Mouse (Mus musculus) cerebral cortex, adult 2 months (tissue): ENCODE results near the gene Gm10271.

ENCODE experiments used
- WGBS: fragments of 180-500 bp; shearing (Covaris S2); methylation state at CpG from one replicate; pipeline ENCODE4 v1.1.7; 2018; 5-methylcytosine and 5-hydroxymethylcytosine counted together

The Gm10271 gene

GRCm38 (mm10) chr10:116972509-116972908 is at the start of gene Gm10271:
Gene Gm10271 (minus strand): TSS chr10:116972609.
- 97% methylated on average over 6 of the region's 6 CpGs for WGBS

GRCm38 (mm10) chr10:117021020-117021754 is 48.8 kb upstream of the Gm10271 start:
- WGBS, result 62% methylated on average over 21 of the region's 21 CpGs

GRCm38 (mm10) chr10:117018281-117018840 is 46.0 kb upstream of the Gm10271 start:
- WGBS, result 70% methylated on average over 7 of the region's 7 CpGs

GRCm38 (mm10) chr10:117014565-117014964 is 42.2 kb upstream of the Gm10271 start:
- WGBS, result 44% methylated on average over 5 of the region's 5 CpGs

- 24% methylated on average over 12 of the region's 12 CpGs for WGBS
Observed at GRCm38 (mm10) chr10:117013689-117014390, 41.4 kb upstream of the Gm10271 start.

GRCm38 (mm10) chr10:117011047-117011446 is 38.6 kb upstream of the Gm10271 start:
- WGBS, result 85% methylated on average over 8 of the region's 8 CpGs

- WGBS, result 92% methylated on average over 6 of the region's 6 CpGs
Observed at GRCm38 (mm10) chr10:117009691-117010090, 37.3 kb upstream of the Gm10271 start.

GRCm38 (mm10) chr10:117005707-117006464 is 33.5 kb upstream of the Gm10271 start:
- 62% methylated on average over 12 of the region's 12 CpGs for WGBS

- WGBS, result 81% methylated on average over 5 of the region's 5 CpGs
Observed at GRCm38 (mm10) chr10:117004695-117005094, 32.3 kb upstream of the Gm10271 start.

GRCm38 (mm10) chr10:117000975-117001374 is 28.6 kb upstream of the Gm10271 start:
- 31% methylated on average over 12 of the region's 12 CpGs for WGBS

GRCm38 (mm10) chr10:116998716-116999455 is 26.5 kb upstream of the Gm10271 start:
- WGBS, result 84% methylated on average over 17 of the region's 17 CpGs

GRCm38 (mm10) chr10:116996236-116996600 is 23.8 kb upstream of the Gm10271 start:
- 61% methylated on average over 6 of the region's 6 CpGs for WGBS

GRCm38 (mm10) chr10:116995584-116996235 is 23.3 kb upstream of the Gm10271 start:
- WGBS, result 80% methylated on average over 6 of the region's 6 CpGs

GRCm38 (mm10) chr10:116995162-116995561 is 22.8 kb upstream of the Gm10271 start:
- 88% methylated on average over 5 of the region's 5 CpGs for WGBS

- WGBS, result 89% methylated on average over 8 of the region's 8 CpGs
Observed at GRCm38 (mm10) chr10:116993971-116994370, 21.6 kb upstream of the Gm10271 start.

- WGBS, result 69% methylated on average over 21 of the region's 21 CpGs
Observed at GRCm38 (mm10) chr10:116986264-116987082, 14.1 kb upstream of the Gm10271 start, which contains the start of gene Best3. Gene Best3 (plus strand): TSS chr10:116986314.

GRCm38 (mm10) chr10:116984836-116985235 is 12.4 kb upstream of the Gm10271 start:
- 79% methylated on average over 12 of the region's 12 CpGs for WGBS

GRCm38 (mm10) chr10:116982526-116982925 is 10.1 kb upstream of the Gm10271 start:
- WGBS, result 79% methylated on average over 4 of the region's 4 CpGs

GRCm38 (mm10) chr10:116980888-116981287 is 8.5 kb upstream of the Gm10271 start:
- 70% methylated on average over 3 of the region's 3 CpGs for WGBS

- WGBS, result 87% methylated on average over 4 of the region's 4 CpGs
Observed at GRCm38 (mm10) chr10:116980273-116980672, 7.9 kb upstream of the Gm10271 start.
